Mouse (Mus musculus): ENCODE measurements around the gene Zfp689. TPM values are rescaled to one million over a fixed set of nuclear protein-coding genes. Genes with fewer than 3 reads are reported as not detected.
A peak's percentile ranks its signal among the peaks of the same experiment; 100 is the strongest.

The Zfp689 gene
- polyA plus RNA-seq, 1 experiment = 3.7 TPM

DNA sequence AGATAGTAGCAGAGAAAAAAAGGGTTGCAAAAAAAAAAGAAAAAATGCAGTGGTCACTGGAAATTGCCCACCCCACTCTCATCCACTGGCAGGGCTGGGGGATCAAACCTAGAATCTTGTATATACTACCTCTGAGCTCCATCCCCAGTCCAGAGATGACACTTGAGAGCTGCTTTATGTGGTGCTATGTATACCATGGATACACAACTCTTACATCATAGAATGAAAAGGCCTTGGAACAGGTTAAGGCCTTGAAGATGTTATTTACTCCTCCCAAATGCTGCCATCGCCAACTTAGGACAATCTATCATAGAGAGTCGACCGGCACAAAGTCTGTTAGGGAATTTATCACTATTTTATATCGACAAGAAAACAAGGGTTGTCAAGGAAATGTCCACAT, 27.9 kb upstream of the Zfp689 start:
- Histone ChIP-seq H3K36me3 (ENCODE audit: control insufficient read depth, insufficient read depth) (peaks cover 47% of the 10 kb centered on the region), H3K27me3 (ENCODE audit: control insufficient read depth, insufficient read depth, insufficient read length) (no peaks in the 10 kb centered on the region), H3K79me2 (ENCODE audit: control insufficient read depth, insufficient read depth) (peaks cover 61% of the 10 kb centered on the region), H3ac (ENCODE audit: control insufficient read depth, insufficient read length, low read depth) (no peak overlapping the region), H3K79me3 (ENCODE audit: low read depth) (peaks cover 34% of the 10 kb centered on the region), H3K4me3 (ENCODE audit: insufficient read depth, poor library complexity, severe bottlenecking) (peak overlapping the region; percentile 11)
- TF ChIP-seq USF1 (IDR thresholded peaks at IDR 0.05; ENCODE audit: low read depth) (no peak), MYOG (IDR thresholded peaks at IDR 0.05; ENCODE audit: control insufficient read depth, extremely low read depth, insufficient read length) (no peak), FOSL1 (IDR thresholded peaks at IDR 0.05; ENCODE audit: insufficient read depth, low read length, poor library complexity, severe bottlenecking) (no peak), CEBPB (IDR thresholded peaks at IDR 0.05; ENCODE audit: low read depth) (no peak), MYOD1 (IDR thresholded peaks at IDR 0.05; ENCODE audit: control insufficient read depth, insufficient read length, low read depth) (no peak), CTCF (IDR thresholded peaks at IDR 0.05; ENCODE audit: control insufficient read depth, insufficient read depth, insufficient read length) (no peak), MAX (IDR thresholded peaks at IDR 0.05) (no peak)

DNA sequence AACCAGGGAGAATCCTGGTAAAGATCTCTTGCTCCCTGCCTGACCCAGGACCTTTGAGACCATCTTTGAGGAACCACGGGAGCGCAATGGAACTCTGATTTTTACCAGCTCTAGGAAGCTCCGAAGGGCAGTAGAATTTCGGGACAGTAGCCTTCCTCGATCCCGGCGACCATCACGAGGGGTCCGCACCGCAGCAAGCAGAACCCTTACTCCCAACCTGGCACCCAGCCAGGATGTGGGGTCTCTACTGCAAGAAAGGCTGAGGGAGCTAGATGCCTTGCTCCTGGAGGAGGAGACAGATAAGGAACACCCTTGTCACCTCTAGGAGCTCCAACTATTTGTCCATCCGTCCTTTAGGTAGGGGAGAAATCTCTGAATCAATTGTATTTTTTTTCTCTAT, 27.4 kb upstream of the Zfp689 start:
- peaks cover 58% of the 10 kb centered on the region for H3K79me2 ChIP-seq (ENCODE audit: control insufficient read depth, insufficient read depth)
- peaks cover 45% of the 10 kb centered on the region for H3K36me3 ChIP-seq (ENCODE audit: control insufficient read depth, insufficient read depth)

DNA sequence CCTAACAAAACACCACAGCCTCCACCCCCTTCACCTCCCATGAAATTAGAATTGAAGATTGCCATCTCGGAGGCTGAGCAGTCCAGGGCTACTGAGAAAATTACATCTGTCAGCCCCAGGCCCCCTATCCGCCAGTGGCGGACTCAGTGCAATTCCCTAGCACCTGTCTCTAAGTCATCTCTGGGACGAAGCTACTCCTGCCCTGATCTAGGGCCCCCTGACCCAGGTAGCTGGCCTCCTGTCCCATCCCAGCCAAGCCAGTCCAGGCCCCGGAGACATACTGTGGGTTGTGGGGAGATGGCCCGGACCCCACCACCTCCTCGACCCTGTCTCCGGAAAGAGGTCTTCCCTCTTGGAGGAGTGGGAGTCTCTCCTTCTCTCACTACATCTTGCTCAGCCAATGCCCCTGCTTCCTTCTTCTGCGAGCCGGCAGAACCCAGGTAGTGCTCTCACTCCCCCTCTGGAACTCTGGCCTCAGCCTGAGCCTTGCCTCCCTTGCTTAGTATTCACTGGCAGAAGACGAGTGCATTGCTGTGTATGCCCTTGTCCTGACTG, 26.3 kb upstream of the Zfp689 start:
- Histone ChIP-seq H3K36me3 (ENCODE audit: control insufficient read depth, insufficient read depth) (peaks cover 38% of the 10 kb centered on the region), H3K79me2 (ENCODE audit: control insufficient read depth, insufficient read depth) (peaks cover 48% of the 10 kb centered on the region), H3K4me3 (ENCODE audit: insufficient read depth, poor library complexity, severe bottlenecking) (no peak overlapping the region), H3K79me3 (ENCODE audit: low read depth) (peaks cover 20% of the 10 kb centered on the region), H3K27me3 (ENCODE audit: control insufficient read depth, insufficient read depth, insufficient read length) (no peaks in the 10 kb centered on the region), H3ac (ENCODE audit: control insufficient read depth, insufficient read length, low read depth) (no peak overlapping the region)
- TF ChIP-seq MYOG (IDR thresholded peaks at IDR 0.05; ENCODE audit: control insufficient read depth, extremely low read depth, insufficient read length) (no peak), MAX (IDR thresholded peaks at IDR 0.05) (no peak), CEBPB (IDR thresholded peaks at IDR 0.05; ENCODE audit: low read depth) (no peak), FOSL1 (IDR thresholded peaks at IDR 0.05; ENCODE audit: insufficient read depth, low read length, poor library complexity, severe bottlenecking) (no peak), USF1 (IDR thresholded peaks at IDR 0.05; ENCODE audit: low read depth) (no peak), CTCF (IDR thresholded peaks at IDR 0.05; ENCODE audit: control insufficient read depth, insufficient read depth, insufficient read length) (no peak)

More for the DNA sequence above, 27.4 kb upstream of the Zfp689 start:
- Histone ChIP-seq H3ac (ENCODE audit: control insufficient read depth, insufficient read length, low read depth) (no peak overlapping the region), H3K4me3 (ENCODE audit: insufficient read depth, poor library complexity, severe bottlenecking) (no peak overlapping the region), H3K79me3 (ENCODE audit: low read depth) (peaks cover 31% of the 10 kb centered on the region), H3K27me3 (ENCODE audit: control insufficient read depth, insufficient read depth, insufficient read length) (no peaks in the 10 kb centered on the region)
- TF ChIP-seq MAX (IDR thresholded peaks at IDR 0.05) (no peak), FOSL1 (IDR thresholded peaks at IDR 0.05; ENCODE audit: insufficient read depth, low read length, poor library complexity, severe bottlenecking) (no peak), MYOG (IDR thresholded peaks at IDR 0.05; ENCODE audit: control insufficient read depth, extremely low read depth, insufficient read length) (no peak), MYOD1 (IDR thresholded peaks at IDR 0.05; ENCODE audit: control insufficient read depth, insufficient read length, low read depth) (no peak), CTCF (IDR thresholded peaks at IDR 0.05; ENCODE audit: control insufficient read depth, insufficient read depth, insufficient read length) (no peak), USF1 (IDR thresholded peaks at IDR 0.05; ENCODE audit: low read depth) (no peak), CEBPB (IDR thresholded peaks at IDR 0.05; ENCODE audit: low read depth) (no peak)

GRCm38 (mm10) chr7:127474378-127475070, 25.6 kb upstream of the Zfp689 start:
- TF ChIP-seq MAX (IDR thresholded peaks at IDR 0.05) (no peak), MYOD1 (IDR thresholded peaks at IDR 0.05; ENCODE audit: control insufficient read depth, insufficient read length, low read depth) (no peak), FOSL1 (IDR thresholded peaks at IDR 0.05; ENCODE audit: insufficient read depth, low read length, poor library complexity, severe bottlenecking) (no peak), USF1 (IDR thresholded peaks at IDR 0.05; ENCODE audit: low read depth) (no peak), CTCF (IDR thresholded peaks at IDR 0.05; ENCODE audit: control insufficient read depth, insufficient read depth, insufficient read length) (no peak), CEBPB (IDR thresholded peaks at IDR 0.05; ENCODE audit: low read depth) (no peak), MYOG (IDR thresholded peaks at IDR 0.05; ENCODE audit: control insufficient read depth, extremely low read depth, insufficient read length) (no peak)

DNA sequence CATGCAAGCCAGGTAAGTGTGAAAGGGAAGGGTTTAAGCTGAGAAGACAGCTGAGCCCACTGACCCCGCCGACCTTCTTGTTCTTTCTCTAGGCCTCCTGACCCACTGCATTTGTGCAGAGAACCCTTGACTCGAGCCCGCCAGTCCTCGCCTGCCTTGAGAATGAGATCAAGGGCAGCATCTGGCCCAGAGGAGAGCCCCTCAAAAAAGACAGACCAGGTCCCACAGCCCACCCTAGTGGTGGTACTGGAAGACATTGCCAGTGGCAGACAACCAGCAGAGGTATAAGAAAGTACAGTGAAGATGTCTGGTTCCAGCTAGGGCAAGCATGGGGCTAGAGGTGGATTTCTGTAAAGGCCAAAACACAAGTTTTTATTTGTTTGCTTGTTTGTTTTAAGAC, 24.7 kb upstream of the Zfp689 start:
- peaks cover 14% of the 10 kb centered on the region for H3K79me3 ChIP-seq (ENCODE audit: low read depth)
- peaks cover 45% of the 10 kb centered on the region for H3K79me2 ChIP-seq (ENCODE audit: control insufficient read depth, insufficient read depth)
- no peak overlapping the region for H3K4me3 ChIP-seq (ENCODE audit: insufficient read depth, poor library complexity, severe bottlenecking)
- peaks cover 38% of the 10 kb centered on the region for H3K36me3 ChIP-seq (ENCODE audit: control insufficient read depth, insufficient read depth)
- H3ac ChIP-seq (ENCODE audit: control insufficient read depth, insufficient read length, low read depth) = no peak overlapping the region
- TF ChIP-seq FOSL1 (IDR thresholded peaks at IDR 0.05; ENCODE audit: insufficient read depth, low read length, poor library complexity, severe bottlenecking) (no peak), MYOG (IDR thresholded peaks at IDR 0.05; ENCODE audit: control insufficient read depth, extremely low read depth, insufficient read length) (no peak), CEBPB (IDR thresholded peaks at IDR 0.05; ENCODE audit: low read depth) (no peak), CTCF (IDR thresholded peaks at IDR 0.05; ENCODE audit: control insufficient read depth, insufficient read depth, insufficient read length) (no peak), USF1 (IDR thresholded peaks at IDR 0.05; ENCODE audit: low read depth) (no peak)
- H3K27me3 ChIP-seq (ENCODE audit: control insufficient read depth, insufficient read depth, insufficient read length) = no peaks in the 10 kb centered on the region

More at GRCm38 (mm10) chr7:127474378-127475070, 25.6 kb upstream of the Zfp689 start:
- peaks cover 14% of the 10 kb centered on the region for H3K79me3 ChIP-seq (ENCODE audit: low read depth)
- no peak overlapping the region for H3ac ChIP-seq (ENCODE audit: control insufficient read depth, insufficient read length, low read depth)
- peaks cover 46% of the 10 kb centered on the region for H3K79me2 ChIP-seq (ENCODE audit: control insufficient read depth, insufficient read depth)
- H3K4me3 ChIP-seq (ENCODE audit: insufficient read depth, poor library complexity, severe bottlenecking) = no peak overlapping the region
- peaks cover 38% of the 10 kb centered on the region for H3K36me3 ChIP-seq (ENCODE audit: control insufficient read depth, insufficient read depth)
- no peaks in the 10 kb centered on the region for H3K27me3 ChIP-seq (ENCODE audit: control insufficient read depth, insufficient read depth, insufficient read length)

Data from C2C12 (cell line).